Mouse (Mus musculus): ENCODE results near the gene Rapgef6. TPM values are rescaled to one million over a fixed set of nuclear protein-coding genes. Genes with fewer than 3 reads are reported as not detected.

The Rapgef6 gene
- polyA plus RNA-seq, 1 experiment from 2014 or later: 30.7 TPM

- Histone ChIP-seq H3K4me3 (ENCODE audit: low read length) (no peak overlapping the region), H3K36me3 (ENCODE audit: control insufficient read depth, insufficient read depth) (peaks cover 5% of the 10 kb centered on the region), H3K4me1 (ENCODE audit: control insufficient read depth, insufficient read depth, low read length) (no peaks in the 10 kb centered on the region), H3K9ac (ENCODE audit: low read length) (no peak overlapping the region), H3K27me3 (ENCODE audit: control insufficient read depth, insufficient read depth, low read length) (no peaks in the 10 kb centered on the region), H3K9me3 (replicated peaks; ENCODE audit: control insufficient read depth, low read length) (no peaks in the 10 kb centered on the region), H3K4me2 (ENCODE audit: low read depth, low read length) (no peak overlapping the region), H3K27ac (ENCODE audit: low read length) (no peak overlapping the region)
- ATAC-seq (replicated peaks; ENCODE audit: extremely low read depth, insufficient read depth, low FRiP score): no peak
- WGBS: 92% methylated on average over 2 of the region's 2 CpGs
Measured at GRCm38 (mm10) chr11:54741330-54741729, 218.7 kb downstream of the Rapgef6 start.

- H3K9me3 ChIP-seq (replicated peaks; ENCODE audit: control insufficient read depth, low read length): no peaks in the 10 kb centered on the region
- H3K36me3 ChIP-seq (ENCODE audit: control insufficient read depth, insufficient read depth): peaks cover 6% of the 10 kb centered on the region
Measured at GRCm38 (mm10) chr11:54744231-54744630, 221.6 kb downstream of the Rapgef6 start.

More at GRCm38 (mm10) chr11:54744231-54744630, 221.6 kb downstream of the Rapgef6 start:
- no peak overlapping the region for H3K4me2 ChIP-seq (ENCODE audit: low read depth, low read length)
- H3K27ac ChIP-seq (ENCODE audit: low read length): 0 out of 2 replicates have a peak overlapping the region, but pooled peaks have one; percentile 1
- WGBS: 71% methylated on average over 1 of the region's 1 CpGs
- no peaks in the 10 kb centered on the region for H3K4me1 ChIP-seq (ENCODE audit: control insufficient read depth, insufficient read depth, low read length)
- no peak overlapping the region for H3K9ac ChIP-seq (ENCODE audit: low read length)
- ATAC-seq (replicated peaks; ENCODE audit: extremely low read depth, insufficient read depth, low FRiP score): no peak
- no peak overlapping the region for H3K4me3 ChIP-seq (ENCODE audit: low read length)
- H3K27me3 ChIP-seq (ENCODE audit: control insufficient read depth, insufficient read depth, low read length): no peaks in the 10 kb centered on the region

Small RNA genes lying within 50 kb of the gene (microRNA-seq; reads per million reads assigned to microRNA genes)
- gene Gm26116: not detected

Other genes with a start within 250 kb of the Rapgef6 start
- gene Acsl6, start 219.0 kb upstream of the Rapgef6 start, polyA plus RNA-seq (2015; fragmentation: Nextera tagmentation; extraction: Ambion mirVana): 0.37 and 0.66 TPM in 2 replicates
- not detected in 2 replicates for gene Meikin, start 152.2 kb upstream of the Rapgef6 start, polyA plus RNA-seq (2015; fragmentation: Nextera tagmentation; extraction: Ambion mirVana)
- gene Fnip1, start 84.6 kb upstream of the Rapgef6 start, polyA plus RNA-seq (2015; fragmentation: Nextera tagmentation; extraction: Ambion mirVana): 8.7 and 9.3 TPM in 2 replicates